Mouse (Mus musculus): ENCODE data around the gene Gpr153. TPM values are rescaled to one million over a fixed set of nuclear protein-coding genes. Genes with fewer than 3 reads are reported as not detected.
A peak's percentile ranks its signal among the peaks of the same experiment; 100 is the strongest.

The Gpr153 gene
- total RNA-seq, 1 experiment = 5.1 TPM

DNA sequence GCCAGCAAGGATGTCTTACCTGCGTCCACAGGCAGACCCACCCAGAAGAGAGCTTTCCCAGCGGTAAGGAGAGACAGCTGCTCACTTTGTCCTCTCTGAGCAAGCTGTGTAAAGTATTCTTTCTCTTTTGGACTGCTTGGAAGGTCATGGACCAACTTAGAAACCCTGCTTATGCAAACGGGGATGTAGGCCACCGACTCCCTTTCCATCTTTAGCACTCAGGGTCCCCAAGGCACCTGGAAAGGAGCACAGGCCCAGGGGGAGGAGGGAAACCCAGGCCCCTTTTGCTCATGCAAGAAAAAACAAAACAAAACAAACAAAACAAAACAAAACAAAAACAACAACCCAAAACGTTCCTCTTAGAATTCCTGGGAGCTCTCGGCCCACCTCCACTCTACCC lies 17.5 kb downstream of the Gpr153 start, which contains the start of gene Hes3:
Gene Hes3 (minus strand): TSS at position 101 of the 400 bp plus-strand sequence.
- in situ Hi-C loops (cut with MboI; ENCODE audit: low sequenced_read_pairs in 2 of 2, unreplicated experiment in 2 of 2) = no loop called here
- Histone ChIP-seq H3K4me1 (ENCODE audit: control insufficient read depth in 2 of 2, insufficient read depth in 2 of 2, low read length in 2 of 2, poor library complexity in 1 of 2) (peaks cover 5 to 45% of the 10 kb centered on the region in 2 experiments; a peak in 3 of 4 replicates), H3K4me3 (ENCODE audit: insufficient read depth in 1 of 2, low read depth in 1 of 2, low read length in 2 of 2, poor library complexity in 1 of 2, severe bottlenecking in 1 of 2) (peak within 1 kb of the TSS; percentile 18 to 38; a peak in 2 of 4 replicates)

DNA sequence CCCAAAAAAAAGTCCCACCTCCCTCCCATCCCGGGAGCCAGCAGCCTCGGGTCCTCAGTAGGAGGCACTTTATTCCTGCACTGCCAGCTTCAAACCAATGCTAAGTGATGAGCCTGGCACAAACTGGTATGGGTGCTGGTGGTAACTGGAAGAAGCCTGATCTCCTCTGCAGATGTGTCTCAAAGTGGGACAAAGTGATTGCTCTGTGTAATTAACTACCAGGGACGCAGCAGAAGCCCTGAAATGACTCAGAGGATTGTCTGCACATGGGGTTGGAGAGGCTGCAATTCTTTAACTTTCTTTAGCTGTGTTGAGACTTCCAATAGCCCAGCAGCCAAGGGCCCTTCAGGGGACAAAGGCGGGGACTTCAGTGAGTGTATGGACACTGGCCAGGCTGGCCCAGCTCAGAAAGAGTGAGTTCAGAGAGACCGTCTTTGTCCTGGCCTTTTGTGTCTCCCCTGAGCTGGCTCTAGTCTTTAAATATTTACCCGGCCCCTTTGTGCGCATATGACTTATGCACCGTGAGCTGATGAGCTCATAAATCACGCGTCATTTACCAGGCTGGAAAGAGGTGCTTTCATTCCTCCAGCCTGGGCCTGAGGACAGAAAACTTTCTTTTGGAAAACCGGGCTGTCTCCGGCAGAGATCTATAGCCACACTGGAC lies 18.2 kb downstream of the Gpr153 start:
- H3K4me1 ChIP-seq (ENCODE audit: control insufficient read depth in 2 of 2, insufficient read depth in 2 of 2, low read length in 2 of 2, poor library complexity in 1 of 2) = peaks cover 2 to 40% of the 10 kb centered on the region in 2 experiments; a peak in 3 of 4 replicates
- no peak overlapping the region for H3K27ac ChIP-seq (ENCODE audit: insufficient read depth, low read depth, low read length, poor library complexity, severe bottlenecking)
- H3K4me3 ChIP-seq (ENCODE audit: insufficient read depth in 1 of 2, low read depth in 1 of 2, low read length in 2 of 2, poor library complexity in 1 of 2, severe bottlenecking in 1 of 2) = no peak overlapping the region

More for the DNA sequence above, 17.5 kb downstream of the Gpr153 start, which contains the start of gene Hes3:
- peak within 1 kb of the TSS; percentile 20; the same call in 1 of the 2 replicates for H3K27ac ChIP-seq (ENCODE audit: insufficient read depth, low read depth, low read length, poor library complexity, severe bottlenecking)
- TF ChIP-seq CHD2 (IDR thresholded peaks at IDR 0.05; ENCODE audit: low read depth, low read length) (no peak), MAFK (IDR thresholded peaks at IDR 0.05; ENCODE audit: insufficient read depth, low read depth, low read length) (no peak), HCFC1 (IDR thresholded peaks at IDR 0.05; ENCODE audit: borderline replicate concordance, insufficient read depth, low read length) (no peak), ZNF384 (IDR thresholded peaks at IDR 0.05; ENCODE audit: low read depth, low read length) (no peak), ZC3H11A (IDR thresholded peaks at IDR 0.05; ENCODE audit: borderline replicate concordance, low read depth, low read length) (no peak)
- H3K9me3 ChIP-seq (ENCODE audit: control insufficient read depth, insufficient read depth, low read depth, low read length) = no peaks in the 10 kb centered on the region
- no peak for DNase-seq (ENCODE audit: low read depth, low spot score)
- no peak within 1 kb of the TSS for H3K9ac ChIP-seq (ENCODE audit: insufficient read depth, low read depth, low read length, poor library complexity, severe bottlenecking)
- H3K36me3 ChIP-seq (ENCODE audit: control insufficient read depth, insufficient read depth, low read length, poor library complexity, severe bottlenecking) = no peaks in the 10 kb centered on the region

DNA sequence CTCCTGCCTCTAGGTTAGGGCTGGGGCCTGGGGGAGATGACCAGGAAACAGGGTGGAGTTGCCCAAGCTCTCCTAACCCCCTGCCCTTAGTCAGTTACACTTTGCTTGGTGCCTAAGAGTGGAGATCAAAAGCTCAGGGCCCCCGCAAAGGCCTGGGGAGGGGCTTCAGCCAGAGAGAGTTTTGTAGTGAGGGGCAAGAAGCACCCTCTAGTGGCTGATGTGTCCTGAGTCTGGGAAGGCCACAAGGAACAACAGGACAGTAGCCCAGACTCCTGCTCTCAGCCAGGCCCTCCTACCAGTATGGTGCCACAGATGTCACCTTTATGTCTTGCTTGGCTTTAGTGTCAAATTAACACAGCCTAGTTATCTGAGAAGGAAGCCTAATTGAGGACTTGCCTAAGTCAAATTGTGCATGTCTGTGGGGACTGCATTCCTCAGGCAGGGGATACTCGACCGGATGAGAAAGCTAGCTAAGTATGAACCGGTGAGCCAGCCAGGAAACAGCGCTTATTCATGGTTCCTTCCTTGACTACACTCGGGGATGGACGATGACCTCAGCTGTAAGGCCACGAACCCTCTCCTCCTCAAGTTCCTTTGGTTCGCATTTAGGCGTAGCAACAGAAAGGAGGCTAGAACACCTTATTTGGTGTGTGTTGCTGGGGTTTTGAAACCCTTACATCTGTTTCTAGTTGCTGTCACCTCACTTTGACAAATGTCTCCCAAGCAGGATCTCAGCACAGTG lies 20.3 kb downstream of the Gpr153 start:
- no peaks in the 10 kb centered on the region; the same call in 1 of the 2 replicates for H3K36me3 ChIP-seq (ENCODE audit: control insufficient read depth, insufficient read depth, low read length, poor library complexity, severe bottlenecking)
- H3K4me3 ChIP-seq (ENCODE audit: insufficient read depth in 1 of 2, low read depth in 1 of 2, low read length in 2 of 2, poor library complexity in 1 of 2, severe bottlenecking in 1 of 2) = no peak overlapping the region
- peaks cover 4 to 31% of the 10 kb centered on the region in 2 experiments; a peak in 3 of 4 replicates for H3K4me1 ChIP-seq (ENCODE audit: control insufficient read depth in 2 of 2, insufficient read depth in 2 of 2, low read length in 2 of 2, poor library complexity in 1 of 2)
- H3K27ac ChIP-seq (ENCODE audit: insufficient read depth, low read depth, low read length, poor library complexity, severe bottlenecking) = no peak overlapping the region
- TF ChIP-seq CHD2 (IDR thresholded peaks at IDR 0.05; ENCODE audit: low read depth, low read length) = no peak
- TF ChIP-seq ZNF384 (IDR thresholded peaks at IDR 0.05; ENCODE audit: low read depth, low read length) = no peak
- no peak for TF ChIP-seq ZC3H11A (IDR thresholded peaks at IDR 0.05; ENCODE audit: borderline replicate concordance, low read depth, low read length)
- no peak for TF ChIP-seq MAFK (IDR thresholded peaks at IDR 0.05; ENCODE audit: insufficient read depth, low read depth, low read length)
- TF ChIP-seq HCFC1 (IDR thresholded peaks at IDR 0.05; ENCODE audit: borderline replicate concordance, insufficient read depth, low read length) = no peak
- in situ Hi-C loops (cut with MboI; ENCODE audit: low sequenced_read_pairs in 2 of 2, unreplicated experiment in 2 of 2) = no loop called here
- no peak for DNase-seq (ENCODE audit: low read depth, low spot score)
- H3K9me3 ChIP-seq (ENCODE audit: control insufficient read depth, insufficient read depth, low read depth, low read length) = no peaks in the 10 kb centered on the region
- H3K9ac ChIP-seq (ENCODE audit: insufficient read depth, low read depth, low read length, poor library complexity, severe bottlenecking) = no peak overlapping the region

More for the DNA sequence above, 18.2 kb downstream of the Gpr153 start:
- in situ Hi-C loops (cut with MboI; ENCODE audit: low sequenced_read_pairs in 2 of 2, unreplicated experiment in 2 of 2) = no loop called here
- Histone ChIP-seq H3K9ac (ENCODE audit: insufficient read depth, low read depth, low read length, poor library complexity, severe bottlenecking) (no peak overlapping the region), H3K36me3 (ENCODE audit: control insufficient read depth, insufficient read depth, low read length, poor library complexity, severe bottlenecking) (no peaks in the 10 kb centered on the region), H3K9me3 (ENCODE audit: control insufficient read depth, insufficient read depth, low read depth, low read length) (no peaks in the 10 kb centered on the region)
- TF ChIP-seq HCFC1 (IDR thresholded peaks at IDR 0.05; ENCODE audit: borderline replicate concordance, insufficient read depth, low read length) (no peak), ZNF384 (IDR thresholded peaks at IDR 0.05; ENCODE audit: low read depth, low read length) (no peak), MAFK (IDR thresholded peaks at IDR 0.05; ENCODE audit: insufficient read depth, low read depth, low read length) (no peak), CHD2 (IDR thresholded peaks at IDR 0.05; ENCODE audit: low read depth, low read length) (no peak), ZC3H11A (IDR thresholded peaks at IDR 0.05; ENCODE audit: borderline replicate concordance, low read depth, low read length) (no peak)
- no peak for DNase-seq (ENCODE audit: low read depth, low spot score)

DNA sequence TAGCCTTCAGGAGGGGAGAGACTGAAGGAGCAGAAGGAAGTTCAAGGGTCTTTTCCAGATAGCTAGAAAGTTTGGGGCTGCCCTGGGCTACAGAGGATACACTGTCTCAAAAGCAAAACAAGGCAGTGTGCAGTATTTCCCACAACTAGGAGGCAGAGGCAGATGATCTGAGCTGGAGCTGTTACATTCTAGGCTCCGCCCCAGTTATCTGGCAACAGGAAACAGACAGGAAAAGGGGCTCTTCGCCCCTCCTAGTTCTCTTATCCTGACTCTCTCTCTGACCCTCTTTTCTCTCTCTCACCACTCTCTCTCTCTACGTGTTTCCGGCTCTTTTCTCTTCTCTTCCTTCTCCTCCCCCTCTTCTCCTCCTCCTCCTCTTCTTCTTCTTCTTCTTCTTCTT lies 21.9 kb downstream of the Gpr153 start:
- in situ Hi-C loops (cut with MboI; ENCODE audit: low sequenced_read_pairs in 2 of 2, unreplicated experiment in 2 of 2) = no loop called here
- no peak overlapping the region for H3K27ac ChIP-seq (ENCODE audit: insufficient read depth, low read depth, low read length, poor library complexity, severe bottlenecking)
- no peak overlapping the region for H3K4me3 ChIP-seq (ENCODE audit: insufficient read depth in 1 of 2, low read depth in 1 of 2, low read length in 2 of 2, poor library complexity in 1 of 2, severe bottlenecking in 1 of 2)
- H3K9me3 ChIP-seq (ENCODE audit: control insufficient read depth, insufficient read depth, low read depth, low read length) = no peaks in the 10 kb centered on the region
- TF ChIP-seq MAFK (IDR thresholded peaks at IDR 0.05; ENCODE audit: insufficient read depth, low read depth, low read length) (no peak), CHD2 (IDR thresholded peaks at IDR 0.05; ENCODE audit: low read depth, low read length) (no peak), ZC3H11A (IDR thresholded peaks at IDR 0.05; ENCODE audit: borderline replicate concordance, low read depth, low read length) (no peak), HCFC1 (IDR thresholded peaks at IDR 0.05; ENCODE audit: borderline replicate concordance, insufficient read depth, low read length) (no peak), ZNF384 (IDR thresholded peaks at IDR 0.05; ENCODE audit: low read depth, low read length) (no peak)
- H3K9ac ChIP-seq (ENCODE audit: insufficient read depth, low read depth, low read length, poor library complexity, severe bottlenecking) = peak overlapping the region; percentile 41; the same call in 1 of the 2 replicates
- no peak for DNase-seq (ENCODE audit: low read depth, low spot score)
- peaks cover 11% of the 10 kb centered on the region for H3K36me3 ChIP-seq (ENCODE audit: control insufficient read depth, insufficient read depth, low read length, poor library complexity, severe bottlenecking)
- peaks cover 4 to 28% of the 10 kb centered on the region in 2 experiments; a peak in 3 of 4 replicates for H3K4me1 ChIP-seq (ENCODE audit: control insufficient read depth in 2 of 2, insufficient read depth in 2 of 2, low read length in 2 of 2, poor library complexity in 1 of 2)
